Mouse (Mus musculus): Measurements from ENCODE around the gene Gm20903. TPM values are rescaled to one million over a fixed set of nuclear protein-coding genes. Genes with fewer than 3 reads are reported as not detected.
"Not testable (repeated sequence)": the region's sequence is repeated elsewhere in the genome, so short reads cannot be mapped to it uniquely, and the experiment has no call there.

The Gm20903 gene
- total RNA-seq (2021) = not detected
- long read RNA-seq, experiment 1 = 0 reads
- long read RNA-seq, experiment 2 = 0 reads

DNA sequence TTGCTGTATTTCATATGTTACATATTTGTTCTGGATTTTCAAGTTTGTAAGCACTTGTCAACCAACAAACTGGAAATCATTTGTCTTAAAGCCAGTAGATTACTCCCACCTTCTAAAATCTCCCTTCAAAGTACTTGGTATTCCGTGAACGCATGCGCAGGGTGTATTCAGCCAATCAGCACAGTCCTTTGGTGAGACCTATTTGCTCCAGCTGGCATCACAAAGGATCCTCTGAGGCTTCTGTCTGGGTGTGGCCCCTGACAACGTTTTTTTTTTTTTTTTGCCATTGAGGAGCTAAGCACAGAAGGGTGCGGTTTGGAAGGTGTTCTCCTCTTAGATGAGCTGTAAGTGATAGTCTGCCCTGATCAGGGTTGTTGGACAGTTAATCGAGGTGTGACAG, at the start of gene Gm20903:
Gene Gm20903, plus strand, starts transcription at position 301 of the 400 bp plus-strand sequence.
- DNase-seq (ENCODE audit: low spot score in 2 of 2) = not testable (repeated sequence)
